Mouse (Mus musculus) testis, postnatal 14 days (tissue): ENCODE measurements around the gene Hras.
A peak's percentile ranks its signal among the peaks of the same experiment; 100 is the strongest.

Experiments
- DNase-seq: peaks from one replicate; pipeline ENCODE4 v3.0.0; 2021; ENCODE audit warnings: low spot score

Hras gene

DNA sequence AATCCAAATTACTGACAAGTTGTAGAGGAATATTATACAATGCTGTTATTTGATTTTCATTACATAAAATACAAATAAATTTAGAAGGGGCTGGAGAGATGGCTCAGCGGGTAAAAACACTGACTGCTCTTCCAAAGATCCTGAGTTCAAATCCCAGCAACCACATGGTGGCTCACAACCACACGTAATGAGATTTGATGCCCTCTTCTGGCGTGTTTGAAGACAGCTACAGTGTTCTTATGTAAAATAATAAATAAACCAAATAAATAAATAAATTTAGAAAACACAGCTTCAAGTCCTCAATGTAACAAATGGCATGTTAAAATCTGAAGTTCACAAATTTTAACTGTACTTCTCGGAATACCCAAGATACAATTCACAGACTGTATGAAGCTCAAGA is 18.7 kb downstream of the Hras start:
- DNase-seq = no peak

- no peak for DNase-seq
Measured at GRCm38 (mm10) chr7:141173323-141173850, 20.4 kb downstream of the Hras start.

DNA sequence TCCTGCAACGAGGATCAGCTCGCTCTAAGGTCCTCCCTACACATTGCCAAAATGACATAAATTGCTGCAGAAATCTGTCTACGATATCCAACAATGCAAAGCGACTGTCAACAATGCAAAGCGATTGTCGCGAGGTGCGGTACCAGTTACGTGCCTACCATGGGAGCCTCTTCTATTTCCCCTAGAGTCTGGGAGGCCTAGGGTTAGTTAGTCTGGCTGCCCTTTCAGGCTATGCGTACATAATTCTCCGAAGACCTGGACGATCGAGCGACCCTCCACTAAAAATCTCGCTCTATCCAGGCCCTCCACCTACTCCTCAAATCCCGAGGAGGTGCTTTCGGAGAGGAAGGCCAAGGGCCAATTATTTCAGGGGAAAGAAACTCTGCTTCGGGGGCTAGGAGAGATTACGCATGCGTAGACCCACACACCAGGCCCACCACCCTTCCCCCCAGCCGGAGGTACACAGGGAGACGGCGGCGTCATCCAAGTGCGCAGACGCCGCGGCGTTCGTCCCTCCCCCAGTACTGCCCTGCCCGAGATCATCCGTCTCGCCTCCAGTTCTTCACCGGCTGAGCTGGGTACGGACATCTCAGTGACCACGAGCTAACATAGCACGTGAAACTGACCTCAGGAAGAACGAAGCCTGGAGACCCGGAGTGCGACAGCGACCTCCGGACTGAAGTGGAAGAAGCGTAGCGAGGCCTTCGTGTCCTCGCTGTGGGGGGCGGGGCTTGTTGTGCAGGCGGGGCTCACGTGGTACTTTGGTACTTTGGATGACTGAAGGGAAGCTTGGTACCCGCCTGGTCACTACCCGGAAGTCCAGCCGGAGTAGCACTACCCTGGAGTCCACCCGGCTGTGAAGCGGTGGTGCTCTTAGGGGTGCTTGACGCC is 21.4 kb downstream of the Hras start, which contains the start of gene Rnh1:
Rnh1 (minus strand) TSS at position 742 of the 891 bp plus-strand sequence.
- DNase-seq = peak; percentile 92

- DNase-seq = no peak
Measured at GRCm38 (mm10) chr7:141169866-141170265, 23.9 kb downstream of the Hras start.

- DNase-seq = no peak
Measured at GRCm38 (mm10) chr7:141169300-141169699, 24.5 kb downstream of the Hras start.

- peak; percentile 69 for DNase-seq
Measured at GRCm38 (mm10) chr7:141168518-141168953, 25.3 kb downstream of the Hras start.

GRCm38 (mm10) chr7:141167901-141168517 is 25.8 kb downstream of the Hras start:
- DNase-seq = peak; percentile 84

GRCm38 (mm10) chr7:141164850-141165249 is 29.0 kb downstream of the Hras start:
- DNase-seq = no peak

DNA sequence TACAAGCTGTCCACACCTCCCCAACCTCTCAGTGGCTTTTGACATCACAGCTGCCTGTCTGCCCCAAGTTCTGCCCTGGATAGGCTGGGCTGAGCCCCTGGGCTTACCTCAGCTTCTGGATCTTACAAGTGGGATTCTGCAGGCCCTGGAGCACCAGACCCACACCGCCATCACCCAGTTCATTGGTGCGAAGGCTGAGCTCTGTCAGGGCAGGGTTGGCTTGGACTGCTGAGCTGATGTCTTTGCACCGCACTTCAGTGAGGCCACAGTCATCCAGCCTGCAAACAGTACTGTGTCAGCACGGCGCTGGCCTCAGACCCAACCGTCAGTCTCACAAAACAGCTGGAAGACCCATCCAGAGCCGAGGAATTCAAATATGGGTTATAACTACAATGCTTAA is 29.4 kb downstream of the Hras start:
- DNase-seq = no peak

DNA sequence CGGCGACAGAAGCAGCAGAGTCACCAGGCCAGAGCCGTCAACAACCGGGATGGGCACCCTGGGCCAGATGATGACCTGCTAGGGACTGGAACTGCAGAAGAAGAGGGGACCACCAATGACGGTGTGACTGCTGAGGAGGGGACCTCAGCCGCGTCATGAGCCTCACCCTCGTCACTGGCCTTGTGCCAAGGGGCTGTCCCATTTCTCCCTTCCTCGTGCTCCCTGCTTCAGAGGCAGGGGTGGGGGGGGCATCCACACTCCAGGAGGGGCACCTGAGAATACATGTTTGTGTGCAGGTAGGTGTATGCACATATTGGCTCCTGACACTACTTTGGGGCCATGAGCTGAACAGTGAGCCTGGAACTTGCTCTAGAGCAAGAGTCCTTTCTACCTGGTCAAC is 38.4 kb downstream of the Hras start:
- DNase-seq = no peak

DNA sequence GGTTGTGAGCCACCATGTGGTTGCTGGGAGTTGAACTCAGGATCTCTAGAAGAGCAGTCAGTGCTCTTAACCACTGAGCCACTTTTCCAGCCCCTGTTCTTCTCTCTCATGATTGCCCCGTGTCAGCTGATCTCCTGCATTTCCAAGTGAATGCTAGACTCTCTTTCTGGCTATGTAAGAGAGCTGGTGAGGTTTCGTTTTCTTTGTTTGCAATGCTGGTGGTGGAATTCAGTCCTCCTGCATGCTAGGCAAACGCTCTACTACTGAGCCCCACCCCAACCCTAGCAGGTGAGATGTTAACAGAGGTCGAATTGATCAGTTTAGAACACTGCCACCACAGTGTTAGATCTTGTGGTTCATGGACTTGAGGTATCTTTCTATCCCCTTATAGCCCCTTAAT is 45.2 kb downstream of the Hras start:
- DNase-seq = no peak

- no peak for DNase-seq
Measured at GRCm38 (mm10) chr7:141147044-141147443, 46.8 kb downstream of the Hras start.

DNA sequence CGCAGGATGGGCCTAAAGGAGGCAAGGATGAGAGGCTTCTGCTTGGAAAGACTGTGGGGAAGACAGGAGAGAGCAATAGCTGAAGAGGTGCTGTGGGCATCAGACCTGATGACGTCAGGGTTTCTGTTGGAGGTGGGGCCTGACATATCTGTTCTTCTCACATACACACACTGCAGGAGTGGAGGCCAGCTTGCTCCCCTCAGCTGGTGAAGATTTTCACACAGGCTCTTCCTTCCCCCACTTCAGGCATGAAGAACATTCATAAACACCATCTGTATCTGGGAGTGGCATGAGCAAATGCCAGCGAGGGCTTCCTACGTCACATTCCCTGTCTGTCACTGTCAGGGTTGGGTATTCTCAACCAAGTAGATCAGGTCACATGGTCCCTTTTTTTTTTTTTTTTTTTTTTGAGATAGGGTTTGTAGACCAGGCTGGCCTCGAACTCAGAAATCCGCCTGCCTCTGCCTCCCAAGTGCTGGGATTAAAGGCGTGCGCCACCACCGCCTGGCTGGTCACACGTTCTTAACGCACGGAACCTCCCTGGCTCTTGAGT is 47.7 kb downstream of the Hras start:
- DNase-seq = no peak

DNA sequence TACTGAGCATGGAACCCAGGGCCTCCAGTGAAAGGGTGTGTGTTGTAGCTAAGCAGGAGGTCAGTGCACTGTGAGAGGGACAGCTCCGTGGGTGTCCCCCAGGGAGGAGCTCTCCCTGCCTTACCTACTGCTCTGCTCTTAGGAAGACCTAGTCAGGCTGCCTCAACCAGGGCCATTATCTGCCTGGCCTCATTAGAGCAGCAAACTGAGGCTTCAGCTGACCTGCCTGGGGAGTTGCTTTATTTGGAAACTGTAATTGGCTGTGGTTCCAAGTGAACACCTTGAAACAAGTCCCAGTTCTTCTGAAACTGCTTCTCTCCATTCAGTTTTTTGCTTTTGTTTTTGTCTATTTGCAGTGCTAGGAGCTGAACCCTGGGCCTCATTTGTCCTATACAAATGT is 48.4 kb downstream of the Hras start:
- DNase-seq = no peak

DNA sequence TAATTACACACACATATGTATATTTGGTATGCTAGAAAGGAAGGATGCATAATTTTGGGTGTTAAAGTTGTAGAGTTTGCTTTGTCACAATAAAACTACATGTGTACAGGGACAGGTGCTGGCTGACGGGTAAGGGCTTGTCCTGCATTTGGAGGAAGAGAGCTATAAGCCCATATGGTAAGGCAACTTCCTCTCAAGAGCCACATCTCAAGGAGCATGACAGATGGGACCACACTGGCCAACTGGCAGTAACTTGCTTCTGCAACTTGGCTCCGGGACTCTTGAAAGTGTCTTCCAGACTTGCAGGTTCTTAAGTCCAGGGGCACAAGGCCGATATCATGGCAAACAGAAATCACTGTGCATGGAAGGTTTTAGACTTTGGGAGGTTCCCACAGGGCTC is 49.2 kb downstream of the Hras start:
- DNase-seq = no peak

DNA sequence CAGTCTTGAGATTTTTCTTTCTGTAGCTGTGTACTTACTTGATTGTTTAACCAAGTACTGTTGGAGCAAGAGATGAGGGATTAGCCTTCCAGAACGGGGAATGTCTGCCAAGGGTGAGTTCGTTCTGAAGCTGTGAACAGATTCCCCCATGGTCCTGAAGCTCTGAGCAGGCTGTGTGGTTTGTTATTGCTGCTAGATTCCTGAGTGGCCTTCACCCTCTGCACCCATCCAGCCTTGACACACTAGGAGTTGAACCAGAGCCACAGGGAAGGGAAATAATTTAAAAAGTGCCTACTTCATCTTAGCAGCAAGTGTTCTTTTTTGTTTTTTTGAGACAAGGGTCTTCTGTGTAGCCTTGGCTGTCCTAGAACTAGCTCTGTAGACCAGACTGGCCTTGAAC is 49.9 kb downstream of the Hras start:
- DNase-seq = no peak

GRCm38 (mm10) chr7:141143112-141143511 is 50.7 kb downstream of the Hras start:
- no peak for DNase-seq

GRCm38 (mm10) chr7:141141326-141141725 is 52.5 kb downstream of the Hras start:
- no peak for DNase-seq
